Mouse (Mus musculus) c-Kit-positive CD71-positive TER-119-negative erythroid progenitor cells, embryonic 14.5 days (primary cell): ENCODE measurements around the gene Krtap5-2.
"Not testable (repeated sequence)": the region's sequence is repeated elsewhere in the genome, so short reads cannot be mapped to it uniquely, and the experiment has no call there.

Experiments used
- DNase-seq: peaks from one replicate; pipeline ENCODE4 v3.0.0-alpha.2; 2013; ENCODE audit warnings: low read depth

The Krtap5-2 gene

DNA sequence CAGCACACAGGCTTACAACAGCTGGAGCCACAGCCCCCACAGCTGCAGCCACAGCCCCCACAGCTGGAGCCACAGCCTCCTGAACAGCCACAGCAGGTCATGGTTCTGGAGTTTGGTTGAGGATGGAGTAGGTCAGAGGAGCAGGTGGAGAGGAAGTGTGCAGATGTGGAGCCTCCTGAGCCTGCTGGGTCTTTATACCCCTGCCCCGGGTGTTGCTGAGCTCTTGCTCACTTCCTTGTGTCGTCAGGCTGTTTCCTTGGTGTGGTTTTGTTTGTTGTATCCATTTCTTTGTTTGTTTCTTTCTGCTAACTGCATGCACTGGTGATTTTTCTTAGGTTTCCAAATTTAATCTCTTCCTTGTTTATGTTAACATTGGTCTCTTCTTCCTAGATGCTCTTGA, 39.9 kb downstream of the Krtap5-2 start, which contains the start of gene Gm39115:
TSS of gene Gm39115 (minus strand) at position 101 of the 400 bp plus-strand sequence.
- not testable (repeated sequence) for DNase-seq

DNA sequence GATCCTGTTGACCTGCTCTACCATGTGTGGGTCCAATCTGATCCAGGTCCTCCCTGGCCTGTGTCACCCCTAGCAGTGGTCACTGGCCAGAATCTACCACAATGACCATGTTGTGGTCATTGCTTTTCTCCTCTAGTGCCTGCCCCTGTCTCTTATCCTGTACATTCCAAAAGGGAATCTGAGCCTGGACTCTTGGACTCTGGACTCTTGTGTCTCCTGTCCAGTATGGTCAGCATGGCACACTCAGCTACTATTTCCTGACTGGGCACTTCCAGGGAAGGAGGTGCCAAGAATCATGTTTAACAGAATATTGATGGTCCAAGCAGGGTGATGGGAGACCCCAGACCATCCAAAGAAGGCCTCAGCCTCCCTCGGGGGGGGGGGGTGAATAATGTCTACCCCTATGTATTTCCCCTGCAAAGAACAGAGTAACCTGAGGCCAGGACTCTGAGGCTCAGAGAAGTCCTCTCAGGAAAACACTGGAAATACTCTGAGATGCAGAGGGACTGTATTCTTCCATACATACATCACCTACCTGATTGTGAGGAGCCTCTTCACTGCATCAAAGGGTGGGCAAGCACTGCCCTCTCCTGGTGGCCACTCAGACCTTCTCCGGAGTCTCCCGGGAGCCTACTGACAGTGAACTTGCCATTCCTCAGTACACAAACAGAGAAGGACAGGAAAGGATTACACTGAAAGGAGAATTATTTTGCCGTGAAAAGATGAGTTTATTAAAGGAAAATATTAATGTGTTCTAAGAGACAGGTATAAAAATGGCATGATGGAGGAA, 41.4 kb downstream of the Krtap5-2 start:
- no peak for DNase-seq

DNA sequence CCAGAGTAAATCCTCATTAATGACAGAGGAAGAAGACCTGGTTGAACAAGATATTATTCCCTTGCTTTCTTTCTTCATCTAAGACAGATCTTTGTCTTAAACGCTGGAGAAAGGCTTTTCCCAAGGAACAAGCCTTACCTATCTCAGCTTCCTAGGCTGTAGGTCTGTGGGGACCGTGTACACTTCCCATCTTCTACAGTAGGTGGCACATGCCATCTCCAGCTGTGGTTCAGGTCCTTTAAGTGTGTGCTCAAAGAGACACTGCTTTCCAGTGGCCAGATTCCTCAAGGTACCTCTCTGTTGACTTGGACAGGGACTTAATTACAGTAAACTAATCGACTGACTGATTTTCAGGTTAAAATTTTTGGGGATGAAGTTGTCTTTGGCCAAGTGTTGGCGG, 47.0 kb downstream of the Krtap5-2 start:
- no peak for DNase-seq
